Mouse (Mus musculus) hindbrain, embryonic 14.5 days (tissue): ENCODE data around the gene Olfr9. TPM values are rescaled to one million over a fixed set of nuclear protein-coding genes. Genes with fewer than 3 reads are reported as not detected.
A peak's percentile ranks its signal among the peaks of the same experiment; 100 is the strongest.
"Not testable (repeated sequence)": the region's sequence is repeated elsewhere in the genome, so short reads cannot be mapped to it uniquely, and the experiment has no call there.

Experiments used
- ATAC-seq: fragments of 200-750 bp; cut with Nextera tagmentation; 2 replicates; pipeline ENCODE4 v1.8.0; 2017; ENCODE audit warnings: moderate number of reproducible peaks, mild to moderate bottlenecking, moderate TSS enrichment, moderate library complexity; ENCODE audit not compliant: low FRiP score
- DNase-seq: peaks from one replicate; pipeline ENCODE4 v3.0.0-alpha.2; 2015; ENCODE audit warnings: low spot score
- H3K27ac ChIP-seq: fragments of 300-500 bp; sonication (generic); 2 replicates; pipeline ENCODE4 v1.5.1; 2014; ENCODE audit warnings: mild to moderate bottlenecking, moderate library complexity
- H3K27me3 ChIP-seq: fragments of 300-500 bp; sonication (generic); 2 replicates; pipeline ENCODE4 v1.6.1; 2014; ENCODE audit warnings: mild to moderate bottlenecking, low read length, mixed read lengths; ENCODE audit not compliant: control insufficient read depth, insufficient read depth
- H3K36me3 ChIP-seq: fragments of 300-500 bp; sonication (generic); replicated peaks from 2 replicates; pipeline ENCODE4 v1.6.1; 2014; ENCODE audit not compliant: control insufficient read depth, insufficient read depth
- H3K4me1 ChIP-seq: fragments of 300-500 bp; sonication (generic); replicated peaks from 2 replicates; pipeline ENCODE4 v1.6.1; 2014; ENCODE audit warnings: antibody characterized with exemption, low read length, mixed read lengths; ENCODE audit not compliant: control insufficient read depth, insufficient read depth
- H3K4me2 ChIP-seq: fragments of 300-500 bp; sonication (generic); replicated peaks from 2 replicates; pipeline ENCODE4 v1.6.1; 2014; ENCODE audit warnings: mild to moderate bottlenecking, moderate library complexity
- H3K4me3 ChIP-seq: fragments of 300-500 bp; sonication (generic); replicated peaks from 2 replicates; pipeline ENCODE4 v1.5.1; 2014; ENCODE audit warnings: mild to moderate bottlenecking, low read length
- H3K9ac ChIP-seq: fragments of 300-500 bp; sonication (generic); 2 replicates; pipeline ENCODE4 v1.6.1; 2014
- H3K9me3 ChIP-seq: fragments of 300-500 bp; sonication (generic); 2 replicates; pipeline ENCODE4 v1.6.1; 2016; ENCODE audit warnings: low read length; ENCODE audit not compliant: control insufficient read depth
- WGBS: fragments of 180-500 bp; shearing (Covaris S2); extraction: QIAGEN DNeasy Blood & Tissue Kit; methylation state at CpG from one replicate; pipeline ENCODE4 v1.1.7; 2014; 5-methylcytosine and 5-hydroxymethylcytosine counted together
- polyA plus RNA-seq: library from polyadenylated mRNA; unstranded; fragments of >200 nt; fragmentation: Nextera tagmentation; extraction: Ambion mirVana; gene quantifications from 2 replicates; pipeline ENCODE4 v1.2.1, GENCODE M21; 2014

Gene Olfr9
- polyA plus RNA-seq, 1 experiment from 2014 or later: not detected

- Histone ChIP-seq H3K27me3 (no peaks in the 10 kb centered on the region), H3K4me3 (no peak overlapping the region), H3K9me3 (no peaks in the 10 kb centered on the region), H3K4me1 (no peaks in the 10 kb centered on the region), H3K9ac (no peak overlapping the region), H3K27ac (no peak overlapping the region), H3K36me3 (no peaks in the 10 kb centered on the region), H3K4me2 (no peak overlapping the region)
- DNase-seq: no peak
- WGBS: 93% methylated on average over 1 of the region's 1 CpGs
- ATAC-seq: no peak
These were observed 6.6 kb downstream of the Olfr9 start for GRCm38 (mm10) chr10:128995796-128996195.

DNA sequence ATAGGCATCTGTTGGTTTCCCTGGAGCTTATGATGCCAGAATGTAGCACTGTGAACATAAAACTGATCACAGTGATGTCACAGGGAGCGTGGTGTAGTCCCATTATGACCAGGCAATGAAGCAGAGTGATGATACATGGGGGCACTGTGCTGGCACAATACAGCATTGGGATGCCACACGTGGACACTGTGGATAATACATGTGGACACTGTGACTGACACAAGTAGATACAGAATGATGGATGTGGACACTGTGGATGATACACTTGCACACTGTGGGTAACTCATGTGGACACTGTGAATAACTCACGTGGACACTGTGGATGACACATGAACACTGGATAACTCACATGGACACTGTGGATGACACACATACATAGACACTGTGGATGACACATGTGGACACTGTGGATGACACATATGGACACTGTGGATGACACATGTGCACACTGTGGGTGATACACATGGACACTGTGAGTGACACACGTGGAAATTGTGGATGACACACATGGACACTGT is 7.4 kb downstream of the Olfr9 start:
- WGBS: 78% methylated on average over 4 of the region's 4 CpGs

DNA sequence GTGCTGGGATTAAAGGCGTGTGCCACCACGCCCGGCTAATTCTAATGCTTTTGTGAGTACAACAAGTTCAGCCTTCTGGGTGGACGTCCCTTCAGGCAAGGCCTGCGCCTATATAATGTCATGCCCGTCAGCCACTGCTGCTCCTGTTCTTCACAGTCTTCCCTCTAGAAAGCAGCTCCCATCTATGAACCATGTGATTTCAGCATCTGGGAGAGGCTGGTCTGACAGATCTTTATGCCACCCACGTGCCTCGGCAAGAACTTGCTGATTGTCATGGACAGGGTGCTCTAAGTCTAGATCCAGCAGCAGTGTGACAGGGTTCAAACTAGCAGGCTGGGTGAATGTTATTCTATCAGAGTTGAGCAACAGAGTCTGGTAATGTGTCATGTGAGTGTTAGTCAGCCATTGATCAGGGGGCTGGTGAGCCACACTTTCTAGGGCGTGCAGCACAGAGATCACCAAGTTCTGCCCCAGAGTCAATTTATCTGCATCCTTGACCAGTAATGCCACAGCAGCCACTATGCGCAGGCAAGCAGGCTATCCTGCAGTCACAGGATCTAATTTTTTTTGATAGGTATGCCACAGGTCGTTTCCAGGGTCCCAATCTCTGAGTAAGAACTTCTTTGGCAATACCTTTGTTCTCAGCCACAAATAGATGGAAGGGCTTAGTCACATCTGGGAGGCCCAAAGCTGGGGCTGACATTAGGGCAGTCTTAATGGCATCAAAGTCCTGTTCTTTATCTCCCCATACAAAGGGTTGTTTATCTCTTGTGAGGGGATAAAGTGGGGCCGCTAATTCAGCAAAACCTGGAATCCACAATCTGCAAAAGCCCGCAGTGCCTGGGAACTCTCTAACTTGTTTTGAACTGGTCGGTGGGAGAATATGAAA is 15.0 kb downstream of the Olfr9 start:
- Histone ChIP-seq H3K27me3 (no peaks in the 10 kb centered on the region), H3K9me3 (no peaks in the 10 kb centered on the region), H3K27ac (no peak overlapping the region), H3K4me2 (no peak overlapping the region), H3K4me3 (no peak overlapping the region), H3K4me1 (no peaks in the 10 kb centered on the region), H3K36me3 (no peaks in the 10 kb centered on the region), H3K9ac (no peak overlapping the region)
- WGBS: 86% methylated on average over 14 of the region's 14 CpGs
- DNase-seq: no peak
- ATAC-seq: no peak

More for the DNA sequence above, 7.4 kb downstream of the Olfr9 start:
- no peaks in the 10 kb centered on the region for H3K4me1 ChIP-seq
- no peaks in the 10 kb centered on the region for H3K27me3 ChIP-seq
- DNase-seq (no peak), ATAC-seq (no peak)
- no peaks in the 10 kb centered on the region for H3K9me3 ChIP-seq
- no peak overlapping the region for H3K9ac ChIP-seq
- no peaks in the 10 kb centered on the region for H3K36me3 ChIP-seq
- H3K4me3 ChIP-seq: no peak overlapping the region
- no peak overlapping the region for H3K27ac ChIP-seq
- H3K4me2 ChIP-seq: no peak overlapping the region

- no peaks in the 10 kb centered on the region for H3K27me3 ChIP-seq
- no peak within 1 kb of the TSS for H3K4me3 ChIP-seq
- no peaks in the 10 kb centered on the region for H3K36me3 ChIP-seq
- H3K9ac ChIP-seq: no peak within 1 kb of the TSS
- ATAC-seq: no peak
- no peak for DNase-seq
- no peak within 1 kb of the TSS for H3K4me2 ChIP-seq
- 81% methylated on average over 2 of the region's 2 CpGs for WGBS
- no peaks in the 10 kb centered on the region for H3K4me1 ChIP-seq
- H3K9me3 ChIP-seq: no peaks in the 10 kb centered on the region
- H3K27ac ChIP-seq: no peak within 1 kb of the TSS
These were observed 21.1 kb downstream of the Olfr9 start, which contains the start of gene Olfr763 for GRCm38 (mm10) chr10:129010288-129010841. Gene Olfr763, plus strand, starts transcription at chr10:129010791.

DNA sequence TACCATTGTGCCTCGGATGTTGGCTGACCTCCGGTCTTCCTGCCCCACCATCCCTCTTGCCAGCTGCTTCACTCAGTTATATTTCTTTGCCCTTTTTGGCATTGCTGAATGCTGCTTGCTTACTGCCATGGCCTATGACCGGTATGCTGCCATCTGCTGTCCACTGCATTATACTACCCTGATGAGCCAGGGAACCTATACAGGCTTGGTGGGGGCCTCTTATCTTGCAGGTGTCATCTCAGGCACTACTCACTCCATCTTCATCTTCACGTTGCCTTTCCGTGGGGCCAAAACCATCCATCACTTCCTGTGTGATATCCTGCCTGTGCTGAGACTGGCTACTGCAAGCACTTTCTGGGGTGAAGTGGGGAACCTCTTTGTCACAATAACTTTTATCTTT is 22.3 kb downstream of the Olfr9 start:
- 0 out of 2 replicates have a peak, but pooled peaks have one; percentile 37 for ATAC-seq
- H3K27ac ChIP-seq, DNase-seq, H3K4me1 ChIP-seq, H3K27me3 ChIP-seq, H3K4me3 ChIP-seq, H3K9me3 ChIP-seq, H3K9ac ChIP-seq, H3K4me2 ChIP-seq, H3K36me3 ChIP-seq: not testable (repeated sequence)
- WGBS: 85% methylated on average over 2 of the region's 5 CpGs

- Histone ChIP-seq H3K4me2 (no peak overlapping the region), H3K36me3 (no peaks in the 10 kb centered on the region), H3K27me3 (no peaks in the 10 kb centered on the region), H3K4me3 (no peak overlapping the region), H3K27ac (no peak overlapping the region), H3K9ac (no peak overlapping the region), H3K4me1 (no peaks in the 10 kb centered on the region), H3K9me3 (no peaks in the 10 kb centered on the region)
- DNase-seq (no peak), ATAC-seq (no peak)
These were observed 25.2 kb downstream of the Olfr9 start for GRCm38 (mm10) chr10:129014477-129014876.

DNA sequence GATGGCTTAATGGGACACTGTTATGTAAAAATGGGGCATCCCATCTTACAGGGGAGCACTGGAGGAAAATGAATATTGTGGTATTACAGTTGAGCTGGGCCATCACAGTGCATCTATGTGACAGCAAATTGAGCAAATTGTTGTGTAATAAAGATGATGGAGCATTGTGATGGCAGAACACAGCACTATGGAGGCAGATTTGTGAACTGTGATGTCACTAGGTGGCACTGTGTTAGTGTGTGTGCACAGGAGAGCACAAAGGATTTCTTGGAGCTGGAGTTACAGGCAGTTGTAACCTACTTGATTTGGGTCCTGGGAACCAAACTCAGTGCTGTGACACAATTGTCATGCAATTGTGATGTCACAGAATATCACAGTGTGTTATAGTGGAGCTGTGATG is 34.1 kb downstream of the Olfr9 start:
- Histone ChIP-seq H3K27ac (no peak overlapping the region), H3K36me3 (no peaks in the 10 kb centered on the region), H3K4me3 (no peak overlapping the region), H3K4me1 (no peaks in the 10 kb centered on the region), H3K4me2 (no peak overlapping the region), H3K9me3 (no peaks in the 10 kb centered on the region), H3K9ac (no peak overlapping the region), H3K27me3 (no peaks in the 10 kb centered on the region)
- ATAC-seq: no peak
- no peak for DNase-seq

DNA sequence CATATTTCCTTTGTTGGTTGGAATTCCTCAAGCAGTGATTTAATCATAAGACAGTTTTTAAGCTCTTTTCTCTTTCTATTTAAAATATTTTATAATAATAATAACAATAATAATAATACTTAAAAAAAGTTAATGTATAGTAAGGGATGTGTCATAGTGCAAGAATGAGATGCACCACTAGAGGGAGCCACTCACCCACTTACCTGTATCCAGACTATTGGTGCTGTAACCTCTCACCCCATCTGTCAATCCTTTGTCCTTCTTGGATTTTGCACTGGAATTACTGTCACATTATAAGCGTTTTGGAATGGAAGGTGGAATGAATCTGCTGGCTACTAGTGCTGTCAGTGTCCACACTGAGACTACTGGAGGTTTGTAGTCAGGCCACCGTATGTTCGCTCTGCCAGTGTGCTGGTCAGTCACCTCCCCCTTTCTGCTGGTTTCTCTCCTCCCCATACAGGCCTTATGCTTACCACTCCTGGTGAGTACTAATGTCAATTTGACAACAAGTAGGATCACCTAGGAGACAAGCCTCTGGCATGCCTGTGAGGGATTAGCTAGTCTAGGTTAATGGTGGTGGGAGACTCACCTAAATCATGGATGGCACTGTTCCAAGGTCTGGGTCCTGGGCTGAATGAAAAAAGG is 36.9 kb downstream of the Olfr9 start:
- ATAC-seq (peak; percentile 85), DNase-seq (peak; percentile 78)
- no peaks in the 10 kb centered on the region for H3K27me3 ChIP-seq
- no peak overlapping the region for H3K27ac ChIP-seq
- no peak overlapping the region for H3K4me2 ChIP-seq
- no peaks in the 10 kb centered on the region for H3K36me3 ChIP-seq
- WGBS: 62% methylated on average over 3 of the region's 3 CpGs
- no peaks in the 10 kb centered on the region for H3K9me3 ChIP-seq
- no peak overlapping the region for H3K9ac ChIP-seq
- no peak overlapping the region for H3K4me3 ChIP-seq
- no peaks in the 10 kb centered on the region for H3K4me1 ChIP-seq

- no peak overlapping the region for H3K4me3 ChIP-seq
- whole genome bisulfite sequencing: 78% methylated on average over 2 of the region's 2 CpGs
- no peak overlapping the region for H3K27ac ChIP-seq
- H3K9me3 ChIP-seq: no peaks in the 10 kb centered on the region
- H3K9ac ChIP-seq: no peak overlapping the region
- ATAC-seq (no peak), DNase-seq (no peak)
- H3K4me2 ChIP-seq: no peak overlapping the region
- H3K27me3 ChIP-seq: no peaks in the 10 kb centered on the region
- no peaks in the 10 kb centered on the region for H3K4me1 ChIP-seq
- H3K36me3 ChIP-seq: no peaks in the 10 kb centered on the region
These were observed 39.1 kb downstream of the Olfr9 start for GRCm38 (mm10) chr10:129028343-129028742.
